Mouse (Mus musculus) midbrain, embryonic 16.5 days (tissue): ENCODE data around the gene Usp12. TPM values are rescaled to one million over a fixed set of nuclear protein-coding genes. Genes with fewer than 3 reads are reported as not detected.

Source experiments
- ATAC-seq: fragments of 200-750 bp; cut with Nextera tagmentation; 2 replicates; pipeline ENCODE4 v1.8.0; 2017; ENCODE audit warnings: moderate TSS enrichment
- H3K27ac ChIP-seq: fragments of 300-500 bp; sonication (generic); 2 replicates; pipeline ENCODE4 v1.5.1; 2014; ENCODE audit warnings: mild to moderate bottlenecking, low read length, mixed read lengths
- H3K27me3 ChIP-seq: fragments of 300-500 bp; sonication (generic); 2 replicates; pipeline ENCODE4 v1.6.1; 2014; ENCODE audit warnings: low read depth, low read length, mixed read lengths; ENCODE audit not compliant: control insufficient read depth, insufficient read depth
- H3K36me3 ChIP-seq: fragments of 300-500 bp; sonication (generic); 2 replicates; pipeline ENCODE4 v1.6.1; 2014; ENCODE audit warnings: mild to moderate bottlenecking, low read length, moderate library complexity, mixed read lengths; ENCODE audit not compliant: control insufficient read depth, insufficient read depth
- H3K4me1 ChIP-seq: fragments of 300-500 bp; sonication (generic); 2 replicates; pipeline ENCODE4 v1.6.1; 2014; ENCODE audit warnings: mild to moderate bottlenecking, low read length, mixed read lengths; ENCODE audit not compliant: control insufficient read depth, insufficient read depth
- H3K4me2 ChIP-seq: fragments of 300-500 bp; sonication (generic); 2 replicates; pipeline ENCODE4 v1.6.1; 2014; ENCODE audit warnings: mild to moderate bottlenecking, low read length, mixed read lengths
- H3K4me3 ChIP-seq: fragments of 300-500 bp; sonication (generic); 2 replicates; pipeline ENCODE4 v1.5.1; 2014; ENCODE audit warnings: low read depth, mild to moderate bottlenecking, low read length, moderate library complexity, mixed read lengths
- H3K9ac ChIP-seq: fragments of 300-500 bp; sonication (generic); 2 replicates; pipeline ENCODE4 v1.6.1; 2014; ENCODE audit warnings: low read depth, low read length, mixed read lengths
- H3K9me3 ChIP-seq: fragments of 300-500 bp; sonication (generic); replicated peaks from 2 replicates; pipeline ENCODE4 v1.6.1; 2014; ENCODE audit warnings: mild to moderate bottlenecking, low read length, mixed read lengths; ENCODE audit not compliant: control insufficient read depth, poor library complexity, severe bottlenecking
- WGBS: fragments of 180-500 bp; shearing (Covaris S2); extraction: QIAGEN DNeasy Blood & Tissue Kit; methylation state at CpG from one replicate; pipeline ENCODE4 v1.1.7; 2014; 5-methylcytosine and 5-hydroxymethylcytosine counted together
- polyA plus RNA-seq: library from polyadenylated mRNA; unstranded; fragments of >200 nt; fragmentation: Nextera tagmentation; extraction: Ambion mirVana; gene quantifications from 2 replicates; pipeline ENCODE4 v1.2.1, GENCODE M21; 2015

Usp12 gene
- polyA plus RNA-seq, 1 experiment from 2014 or later, result 14.5 TPM

DNA sequence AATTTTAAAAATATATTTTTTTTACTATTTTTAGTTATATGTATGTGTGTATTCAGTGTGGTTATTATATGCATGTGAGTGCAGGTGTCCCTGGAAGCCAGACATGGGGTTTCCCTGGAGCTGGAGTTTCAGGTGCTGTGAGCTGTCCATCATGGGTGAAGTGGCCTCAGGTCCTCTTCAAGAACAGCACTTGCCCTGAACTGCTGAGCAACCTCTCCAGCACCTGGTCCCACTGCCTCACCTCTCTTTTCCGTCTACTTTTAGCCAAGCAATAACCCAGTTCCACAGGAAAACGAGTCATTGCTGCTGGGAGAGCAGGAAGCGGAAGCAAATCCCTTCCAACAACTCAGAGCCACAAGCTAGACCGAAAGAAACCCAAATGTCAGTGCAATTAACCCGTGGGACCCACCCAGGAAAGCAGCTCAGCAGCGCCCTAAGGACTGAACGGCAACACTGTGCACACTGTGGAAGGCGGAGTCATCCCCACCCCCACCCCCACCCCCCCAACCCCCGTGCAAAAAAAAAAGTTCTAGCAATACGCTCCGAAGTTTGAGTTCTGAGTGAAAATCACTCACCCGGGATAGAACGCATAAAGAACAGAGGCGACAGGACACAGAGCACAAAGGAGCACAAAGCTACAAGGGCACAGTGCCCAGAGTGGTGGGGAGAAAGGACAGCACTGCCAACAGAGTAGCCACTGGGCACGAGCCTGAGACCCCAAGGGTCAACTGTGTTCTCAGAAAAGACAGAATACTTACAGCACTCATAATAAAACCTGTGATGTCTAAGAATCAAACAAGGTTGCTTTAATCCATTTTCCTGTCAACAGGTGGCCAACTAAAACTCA, 24.6 kb downstream of the Usp12 start:
- Histone ChIP-seq H3K4me2 (no peak overlapping the region), H3K9me3 (no peaks in the 10 kb centered on the region; the same call in 1 of the 2 replicates), H3K4me3 (no peak overlapping the region), H3K4me1 (0 out of 2 replicates have a peak, but pooled peaks cover 5% of the 10 kb centered on the region), H3K27me3 (no peaks in the 10 kb centered on the region), H3K27ac (no peak overlapping the region), H3K36me3 (peaks cover 2% of the 10 kb centered on the region; the same call in 1 of the 2 replicates), H3K9ac (no peak overlapping the region)
- WGBS, result 57% methylated on average over 15 of the region's 15 CpGs
- no peak; the same call in 1 of the 2 replicates for ATAC-seq

DNA sequence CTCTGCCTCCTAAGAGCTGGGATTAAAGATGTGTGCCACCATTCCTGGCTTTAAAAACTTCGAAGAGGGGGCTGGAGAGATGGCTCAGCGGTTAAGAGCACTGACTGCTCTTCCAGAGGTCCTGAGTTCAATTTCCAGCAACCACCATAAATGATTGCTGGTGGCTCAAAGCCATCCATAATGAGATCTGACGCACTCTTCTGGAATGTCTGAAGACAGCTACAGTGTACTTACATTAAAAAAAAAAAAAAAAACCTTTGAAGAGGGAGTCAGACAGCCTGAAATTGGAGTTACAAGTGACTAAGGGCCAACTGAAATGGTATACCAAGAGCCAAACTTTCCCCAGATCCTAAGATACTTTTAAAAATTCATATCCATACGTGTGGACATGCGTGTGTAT, 29.0 kb downstream of the Usp12 start:
- WGBS, result 94% methylated on average over 5 of the region's 5 CpGs
- Histone ChIP-seq H3K9me3 (no peaks in the 10 kb centered on the region), H3K27me3 (no peaks in the 10 kb centered on the region), H3K4me2 (no peak overlapping the region), H3K4me1 (0 out of 2 replicates have a peak, but pooled peaks cover 5% of the 10 kb centered on the region), H3K36me3 (peaks cover 10% of the 10 kb centered on the region), H3K27ac (no peak overlapping the region), H3K4me3 (no peak overlapping the region), H3K9ac (no peak overlapping the region)
- ATAC-seq, result no peak

DNA sequence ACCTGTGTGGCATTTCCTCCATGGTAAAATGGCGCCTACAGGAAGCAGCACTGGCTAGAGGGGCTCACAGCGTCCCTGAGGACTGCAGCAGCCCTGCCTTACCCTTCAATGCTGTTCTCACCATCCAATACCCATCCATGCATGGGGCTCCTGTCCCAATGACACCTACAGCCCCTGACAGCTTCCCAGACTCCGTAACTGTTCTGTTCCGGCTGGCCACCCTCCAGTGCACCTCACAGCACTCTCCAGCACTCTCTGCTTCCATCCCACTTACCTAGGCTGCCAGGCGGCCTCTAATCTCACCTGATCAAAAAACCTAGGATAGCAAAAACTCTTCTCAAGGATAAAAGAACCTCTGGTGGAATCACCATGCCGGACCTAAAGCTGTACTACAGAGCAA, 35.6 kb downstream of the Usp12 start:
- H3K9ac ChIP-seq, result no peak overlapping the region
- no peaks in the 10 kb centered on the region for H3K27me3 ChIP-seq
- H3K4me2 ChIP-seq, result no peak overlapping the region
- no peak overlapping the region for H3K4me3 ChIP-seq
- no peak overlapping the region for H3K27ac ChIP-seq
- no peaks in the 10 kb centered on the region for H3K9me3 ChIP-seq
- 82% methylated on average over 6 of the region's 6 CpGs for WGBS
- H3K36me3 ChIP-seq, result peaks cover 15% of the 10 kb centered on the region
- ATAC-seq, result no peak
- no peaks in the 10 kb centered on the region for H3K4me1 ChIP-seq

DNA sequence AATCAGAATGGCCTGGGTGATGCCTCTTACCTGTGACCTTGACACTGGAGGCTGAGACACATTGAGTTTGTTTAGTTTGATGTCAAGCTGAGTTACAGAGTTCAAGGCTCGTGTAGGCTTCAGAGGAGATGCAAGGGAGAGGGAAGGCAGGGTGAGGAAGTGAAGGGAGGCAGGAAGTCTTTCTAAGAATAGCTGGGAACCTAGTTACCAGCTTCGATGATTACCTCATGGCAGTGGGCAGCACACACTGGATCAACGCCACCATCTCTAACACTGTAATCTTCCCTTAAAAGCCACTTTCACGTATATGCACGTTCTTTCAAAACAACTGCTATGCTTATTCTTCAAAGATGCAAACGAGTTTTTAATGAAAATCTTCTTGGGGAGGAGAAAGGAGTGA, 36.9 kb downstream of the Usp12 start:
- H3K27ac ChIP-seq, result no peak overlapping the region
- peaks cover 27% of the 10 kb centered on the region for H3K36me3 ChIP-seq
- no peak for ATAC-seq
- H3K4me2 ChIP-seq, result no peak overlapping the region
- no peaks in the 10 kb centered on the region for H3K4me1 ChIP-seq
- no peak overlapping the region for H3K9ac ChIP-seq
- H3K4me3 ChIP-seq, result no peak overlapping the region
- 79% methylated on average over 6 of the region's 6 CpGs for WGBS
- H3K9me3 ChIP-seq, result no peaks in the 10 kb centered on the region
- no peaks in the 10 kb centered on the region for H3K27me3 ChIP-seq

DNA sequence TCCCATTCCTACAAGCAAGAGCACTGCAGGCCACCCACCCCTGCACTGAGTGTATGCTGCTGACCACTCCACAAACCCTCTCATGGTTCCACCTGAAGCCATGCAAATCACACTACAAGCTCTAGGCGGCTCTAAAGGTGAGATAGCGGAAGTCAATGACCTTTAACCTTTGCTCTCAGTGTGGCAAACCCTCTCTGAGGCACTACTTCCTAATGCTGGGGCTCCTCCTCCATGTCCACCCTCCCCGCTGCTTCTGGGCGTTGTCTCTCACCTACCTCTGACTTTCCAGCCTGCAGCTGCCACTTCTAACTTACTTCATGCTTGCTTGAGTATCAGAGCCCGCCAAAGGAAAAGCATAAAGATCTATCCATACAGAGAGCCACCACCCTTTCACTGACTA, 37.5 kb downstream of the Usp12 start:
- ATAC-seq, result no peak
- 85% methylated on average over 5 of the region's 5 CpGs for WGBS

DNA sequence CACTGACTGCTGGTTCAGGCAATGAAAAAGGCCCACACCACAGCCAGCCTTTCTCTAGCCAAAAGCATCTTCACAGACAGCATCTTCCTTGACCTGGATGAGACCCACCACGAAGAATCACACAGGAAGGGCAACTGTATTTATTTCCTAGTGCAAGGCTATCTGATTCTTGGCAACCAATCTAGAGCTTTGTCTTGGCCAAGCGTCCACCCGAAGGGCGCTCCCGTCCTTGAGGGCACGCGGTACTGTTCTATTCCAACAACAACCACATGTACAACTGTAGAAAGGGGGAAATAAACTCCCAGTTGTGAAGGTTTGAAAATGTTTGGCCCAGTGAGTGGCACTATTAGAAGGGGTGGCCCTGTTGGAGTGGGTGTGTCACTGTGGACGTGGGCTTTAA, 41.6 kb downstream of the Usp12 start:
- WGBS, result 97% methylated on average over 8 of the region's 8 CpGs
- Histone ChIP-seq H3K27me3 (no peaks in the 10 kb centered on the region), H3K4me1 (no peaks in the 10 kb centered on the region), H3K9ac (no peak overlapping the region), H3K36me3 (peaks cover 29% of the 10 kb centered on the region), H3K4me2 (no peak overlapping the region), H3K27ac (no peak overlapping the region), H3K4me3 (no peak overlapping the region), H3K9me3 (no peaks in the 10 kb centered on the region)
- no peak for ATAC-seq

More for the DNA sequence above, 37.5 kb downstream of the Usp12 start:
- Histone ChIP-seq H3K4me3 (no peak overlapping the region), H3K9me3 (no peaks in the 10 kb centered on the region), H3K4me2 (no peak overlapping the region), H3K36me3 (peaks cover 22% of the 10 kb centered on the region), H3K27ac (no peak overlapping the region), H3K4me1 (no peaks in the 10 kb centered on the region), H3K9ac (no peak overlapping the region), H3K27me3 (no peaks in the 10 kb centered on the region)

DNA sequence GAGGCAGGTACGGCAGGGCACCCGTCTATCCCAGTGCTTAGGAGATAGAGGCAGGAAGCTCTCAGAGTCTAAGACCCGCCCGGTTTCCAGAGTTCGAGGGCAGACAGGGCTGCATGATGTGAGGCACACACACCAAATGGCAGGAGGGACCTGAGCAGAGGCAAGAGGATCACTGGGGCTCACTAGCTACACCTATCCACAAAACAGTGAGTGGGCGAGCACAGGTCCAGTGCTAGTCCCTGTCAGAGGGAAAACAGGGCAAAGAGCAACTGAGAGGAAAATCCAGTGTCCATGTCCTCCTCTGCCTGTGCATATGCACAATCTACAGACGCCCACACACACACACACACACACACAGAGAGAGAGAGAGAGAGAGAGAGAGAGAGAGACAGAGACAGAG, 43.8 kb downstream of the Usp12 start:
- H3K27me3 ChIP-seq, result no peaks in the 10 kb centered on the region
- H3K9ac ChIP-seq, result no peak overlapping the region
- H3K4me1 ChIP-seq, result no peaks in the 10 kb centered on the region
- 91% methylated on average over 7 of the region's 7 CpGs for WGBS
- no peak for ATAC-seq
- no peak overlapping the region for H3K4me3 ChIP-seq
- peaks cover 29% of the 10 kb centered on the region for H3K36me3 ChIP-seq
- H3K9me3 ChIP-seq, result no peaks in the 10 kb centered on the region
- no peak overlapping the region for H3K27ac ChIP-seq
- no peak overlapping the region for H3K4me2 ChIP-seq

DNA sequence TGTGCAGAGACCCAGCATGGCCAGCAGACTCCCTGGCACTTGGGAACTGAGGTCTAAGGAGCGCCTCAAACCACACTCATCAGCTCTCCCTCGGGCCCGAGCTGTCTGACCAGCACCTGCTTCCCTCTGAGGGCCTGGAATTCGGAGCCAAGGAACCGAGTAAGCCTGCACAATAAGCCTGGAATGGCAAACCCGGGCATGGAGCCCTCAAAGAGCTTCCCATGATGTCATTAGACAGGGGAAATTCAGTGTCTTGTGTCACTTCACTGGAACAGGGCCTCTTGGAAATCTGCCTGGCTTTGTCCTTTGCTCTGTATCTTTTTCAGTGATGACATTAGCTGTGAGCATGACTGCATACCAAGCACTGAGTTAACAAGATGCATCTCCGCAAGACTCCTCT, 44.5 kb downstream of the Usp12 start:
- 83% methylated on average over 7 of the region's 7 CpGs for WGBS
- H3K27me3 ChIP-seq, result no peaks in the 10 kb centered on the region
- H3K9ac ChIP-seq, result no peak overlapping the region
- no peaks in the 10 kb centered on the region for H3K9me3 ChIP-seq
- peaks cover 29% of the 10 kb centered on the region for H3K36me3 ChIP-seq
- H3K4me2 ChIP-seq, result no peak overlapping the region
- no peak for ATAC-seq
- H3K4me1 ChIP-seq, result no peaks in the 10 kb centered on the region
- H3K27ac ChIP-seq, result no peak overlapping the region
- no peak overlapping the region for H3K4me3 ChIP-seq

DNA sequence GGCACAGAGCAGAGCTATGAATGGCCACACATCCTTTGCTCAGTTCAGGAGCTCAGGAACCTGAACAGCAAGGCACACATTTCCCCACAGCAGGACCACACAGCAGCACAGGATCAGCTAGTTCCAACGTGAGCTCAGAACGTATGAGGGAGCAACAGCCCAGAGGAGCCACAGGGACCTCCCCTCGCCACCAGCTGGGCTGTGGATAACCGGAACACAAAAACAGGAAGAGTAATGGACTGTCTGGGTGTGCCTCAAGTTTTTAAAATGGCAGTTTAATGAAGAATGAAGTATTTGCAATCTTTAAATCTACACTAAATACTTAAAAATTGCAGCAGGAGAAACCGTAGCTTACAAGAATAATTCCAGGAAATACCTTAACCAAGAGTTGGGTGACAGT, 44.9 kb downstream of the Usp12 start:
- H3K4me1 ChIP-seq, result no peaks in the 10 kb centered on the region
- H3K4me2 ChIP-seq, result no peak overlapping the region
- no peaks in the 10 kb centered on the region for H3K27me3 ChIP-seq
- ATAC-seq, result no peak
- H3K4me3 ChIP-seq, result no peak overlapping the region
- WGBS, result 84% methylated on average over 5 of the region's 5 CpGs
- no peak overlapping the region for H3K9ac ChIP-seq
- H3K9me3 ChIP-seq, result no peaks in the 10 kb centered on the region
- H3K36me3 ChIP-seq, result peaks cover 29% of the 10 kb centered on the region
- H3K27ac ChIP-seq, result no peak overlapping the region
